Mouse (Mus musculus) bone marrow, adult 2 months (tissue): ENCODE measurements around the gene Spryd3. TPM values are rescaled to one million over a fixed set of nuclear protein-coding genes. Genes with fewer than 3 reads are reported as not detected.
A peak's percentile ranks its signal among the peaks of the same experiment; 100 is the strongest.

Source experiments
- H3K27ac ChIP-seq: fragments of 200-500 bp; 2 replicates; pipeline ENCODE4 v1.5.1; 2012; ENCODE audit warnings: low read depth, mild to moderate bottlenecking, control low read depth, inconsistent platforms, low read length; ENCODE audit not compliant: control insufficient read depth, poor library complexity, insufficient read depth
- H3K4me1 ChIP-seq: fragments of 200-500 bp; 2 replicates; pipeline ENCODE4 v1.6.1; 2011; ENCODE audit warnings: low read length; ENCODE audit not compliant: control insufficient read depth, insufficient read depth
- H3K4me3 ChIP-seq: fragments of 200-500 bp; replicated peaks from 2 replicates; pipeline ENCODE3; 2011; ENCODE audit warnings: mild to moderate bottlenecking, low read depth, low read length, control low read depth; ENCODE audit not compliant: control insufficient read depth
- CTCF ChIP-seq: fragments of 200-500 bp; IDR thresholded peaks from 2 replicates; pipeline ENCODE4 v1.5.1; 2011; ENCODE audit warnings: low read length, control low read depth; ENCODE audit not compliant: control insufficient read depth, insufficient read depth
- POLR2A ChIP-seq: fragments of 200-500 bp; IDR thresholded peaks from 2 replicates; pipeline ENCODE4 v1.6.1; 2011; ENCODE audit warnings: low read depth, mild to moderate bottlenecking, control low read depth, low read length, borderline replicate concordance; ENCODE audit not compliant: control insufficient read depth
- WGBS: fragments of 180-500 bp; shearing (Covaris S2); methylation state at CpG from one replicate; pipeline ENCODE4 v1.1.7; 2018; 5-methylcytosine and 5-hydroxymethylcytosine counted together
- polyA plus RNA-seq: library from polyadenylated mRNA; stranded (reverse); fragments of >200 nt; gene quantifications from 2 replicates; pipeline ENCODE4 v1.2.4, GENCODE M21; 2011; ENCODE audit warnings: low replicate concordance; ENCODE audit not compliant: missing spikeins, insufficient read depth, insufficient read length

Gene Spryd3
- polyA plus RNA-seq, 1 experiment: 23.0 TPM

- Histone ChIP-seq H3K4me3 (peak within 1 kb of the TSS; percentile 56), H3K27ac (peak within 1 kb of the TSS; percentile 15; the same call in 1 of the 2 replicates), H3K4me1 (peaks cover 2% of the 10 kb centered on the region; the same call in 1 of the 2 replicates)
- WGBS: under 1% methylated on average over 81 of the region's 82 CpGs
- TF ChIP-seq POLR2A: peak; percentile 4; the same call in 1 of the 2 replicates
- peak; percentile 10; the same call in 1 of the 2 replicates for TF ChIP-seq CTCF
Measured at GRCm38 (mm10) chr15:102100161-102100981, 35.7 kb downstream of the Spryd3 start, which contains the start of gene Tns2. Gene Tns2, plus strand, starts transcription at chr15:102100413.

DNA sequence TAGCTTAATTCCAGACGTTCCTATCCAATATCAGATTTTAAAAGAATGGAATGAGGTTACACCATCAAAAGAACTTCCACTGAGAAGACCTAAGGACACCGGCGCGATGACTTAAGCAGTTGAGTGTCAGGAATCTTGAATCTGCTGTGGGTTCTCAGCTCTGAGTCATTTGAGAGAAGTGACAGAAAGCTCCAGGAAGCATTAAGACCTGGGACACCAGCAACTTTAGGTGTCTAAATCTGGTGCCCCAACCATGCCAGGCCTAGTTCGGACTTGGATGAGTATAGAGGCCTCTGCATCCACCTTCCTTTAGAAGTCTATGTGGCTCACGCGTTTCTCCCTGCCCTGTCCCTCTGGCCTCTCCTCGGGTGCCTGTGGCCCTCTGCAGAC, 36.3 kb downstream of the Spryd3 start:
- TF ChIP-seq CTCF (no peak), POLR2A (no peak)
- peak overlapping the region; percentile 56 for H3K4me3 ChIP-seq
- peaks cover 2% of the 10 kb centered on the region; the same call in 1 of the 2 replicates for H3K4me1 ChIP-seq
- H3K27ac ChIP-seq: peak overlapping the region; percentile 15; the same call in 1 of the 2 replicates
- WGBS: 35% methylated on average over 8 of the region's 8 CpGs

GRCm38 (mm10) chr15:102099260-102099659, 36.8 kb downstream of the Spryd3 start:
- TF ChIP-seq POLR2A (no peak), CTCF (no peak)
- WGBS: 76% methylated on average over 5 of the region's 5 CpGs
- peaks cover 2% of the 10 kb centered on the region; the same call in 1 of the 2 replicates for H3K4me1 ChIP-seq

DNA sequence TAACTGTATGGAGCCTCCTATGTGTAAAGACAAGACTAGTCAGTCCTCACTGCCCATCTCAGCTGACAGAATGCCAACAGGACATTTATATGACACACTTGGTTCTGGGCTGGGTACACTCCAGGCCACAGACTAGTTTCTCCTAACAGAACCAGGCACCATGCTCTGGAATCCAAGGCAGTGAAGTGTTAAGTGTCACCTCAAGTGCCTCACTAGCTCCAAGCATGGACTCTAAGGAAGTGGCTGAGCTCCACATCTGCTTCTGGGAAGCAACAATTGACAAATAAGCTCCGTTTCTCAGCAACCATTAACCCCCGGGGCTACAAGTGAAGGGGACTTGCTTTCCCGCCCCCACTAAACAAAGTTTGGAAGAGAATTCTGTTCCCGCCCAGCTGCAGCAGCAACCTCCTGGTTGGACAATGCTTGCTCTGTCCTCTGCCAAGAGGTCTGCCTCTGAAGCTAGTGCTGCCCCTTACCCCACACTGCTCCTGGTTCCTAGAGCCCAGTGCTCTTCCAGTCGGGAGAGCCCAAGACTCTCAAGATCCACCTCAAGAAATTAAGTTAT, 38.0 kb downstream of the Spryd3 start:
- WGBS: 72% methylated on average over 5 of the region's 5 CpGs
- H3K4me1 ChIP-seq: peaks cover 2% of the 10 kb centered on the region; the same call in 1 of the 2 replicates
- H3K27ac ChIP-seq: no peak overlapping the region
- H3K4me3 ChIP-seq: no peak overlapping the region
- no peak for TF ChIP-seq POLR2A
- no peak for TF ChIP-seq CTCF

More at GRCm38 (mm10) chr15:102099260-102099659, 36.8 kb downstream of the Spryd3 start:
- Histone ChIP-seq H3K27ac (no peak overlapping the region), H3K4me3 (no peak overlapping the region)

- H3K4me3 ChIP-seq: no peak overlapping the region
- H3K27ac ChIP-seq: no peak overlapping the region
- TF ChIP-seq CTCF: no peak
- 45% methylated on average over 8 of the region's 8 CpGs for WGBS
- H3K4me1 ChIP-seq: peaks cover 2% of the 10 kb centered on the region; the same call in 1 of the 2 replicates
Measured at GRCm38 (mm10) chr15:102097147-102097915, 38.7 kb downstream of the Spryd3 start.

DNA sequence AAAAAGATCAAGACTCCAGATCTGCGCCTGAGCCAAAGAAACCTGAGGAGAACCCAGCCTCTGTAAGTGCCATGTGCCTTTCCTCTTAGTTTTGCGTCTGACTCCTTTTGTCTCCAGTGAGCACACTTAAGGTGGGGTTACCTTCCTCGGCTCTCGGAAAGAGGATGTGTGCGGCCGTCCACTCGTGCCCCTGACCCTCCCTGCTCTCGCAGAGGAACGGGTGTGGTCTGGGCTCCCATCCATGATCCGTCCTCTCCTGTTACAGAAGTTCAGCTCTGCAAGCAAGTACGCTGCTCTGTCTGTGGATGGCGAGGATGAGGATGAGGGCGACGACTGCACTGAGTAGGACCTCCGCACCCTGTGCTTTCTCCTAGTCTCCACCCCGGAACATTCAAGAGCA, 41.0 kb downstream of the Spryd3 start:
- Histone ChIP-seq H3K4me3 (no peak overlapping the region), H3K27ac (no peak overlapping the region), H3K4me1 (peaks cover 2% of the 10 kb centered on the region; the same call in 1 of the 2 replicates)
- no peak for TF ChIP-seq CTCF
- no peak for TF ChIP-seq POLR2A
- WGBS: 79% methylated on average over 16 of the region's 16 CpGs

DNA sequence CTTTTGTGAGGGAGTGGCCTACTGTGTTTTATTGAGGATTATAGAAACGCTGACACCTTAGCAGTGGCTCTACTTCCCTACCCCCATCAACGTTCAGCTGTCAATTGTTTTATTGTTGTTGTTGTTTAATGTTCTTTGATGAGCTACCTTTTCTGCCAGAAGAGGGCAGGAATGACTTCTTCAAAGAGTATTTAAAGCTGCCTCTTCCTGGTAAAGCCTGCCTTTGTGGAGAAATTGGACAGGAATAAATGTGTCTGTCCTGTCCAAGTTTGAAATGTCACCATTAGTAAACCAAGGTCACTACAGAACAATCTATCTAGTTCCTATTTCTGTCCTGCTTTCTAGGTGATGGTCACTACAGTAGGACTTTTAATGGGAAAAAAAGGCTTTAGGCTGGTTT, 41.9 kb downstream of the Spryd3 start:
- H3K4me1 ChIP-seq: peaks cover 2% of the 10 kb centered on the region; the same call in 1 of the 2 replicates
- TF ChIP-seq POLR2A: no peak
- TF ChIP-seq CTCF: no peak
- 62% methylated on average over 2 of the region's 2 CpGs for WGBS
- no peak overlapping the region for H3K27ac ChIP-seq
- no peak overlapping the region for H3K4me3 ChIP-seq

- H3K4me1 ChIP-seq: peaks cover 2% of the 10 kb centered on the region; the same call in 1 of the 2 replicates
- 76% methylated on average over 4 of the region's 4 CpGs for WGBS
- H3K4me3 ChIP-seq: no peak overlapping the region
- no peak overlapping the region for H3K27ac ChIP-seq
- TF ChIP-seq POLR2A (no peak), CTCF (no peak)
Measured at GRCm38 (mm10) chr15:102092222-102092621, 43.8 kb downstream of the Spryd3 start.
